Mouse (Mus musculus): ENCODE data around the gene Scn3b. TPM values are rescaled to one million over a fixed set of nuclear protein-coding genes. Genes with fewer than 3 reads are reported as not detected.
A peak's percentile ranks its signal among the peaks of the same experiment; 100 is the strongest.

Scn3b gene
- polyA plus RNA-seq, 1 experiment: not detected

DNA sequence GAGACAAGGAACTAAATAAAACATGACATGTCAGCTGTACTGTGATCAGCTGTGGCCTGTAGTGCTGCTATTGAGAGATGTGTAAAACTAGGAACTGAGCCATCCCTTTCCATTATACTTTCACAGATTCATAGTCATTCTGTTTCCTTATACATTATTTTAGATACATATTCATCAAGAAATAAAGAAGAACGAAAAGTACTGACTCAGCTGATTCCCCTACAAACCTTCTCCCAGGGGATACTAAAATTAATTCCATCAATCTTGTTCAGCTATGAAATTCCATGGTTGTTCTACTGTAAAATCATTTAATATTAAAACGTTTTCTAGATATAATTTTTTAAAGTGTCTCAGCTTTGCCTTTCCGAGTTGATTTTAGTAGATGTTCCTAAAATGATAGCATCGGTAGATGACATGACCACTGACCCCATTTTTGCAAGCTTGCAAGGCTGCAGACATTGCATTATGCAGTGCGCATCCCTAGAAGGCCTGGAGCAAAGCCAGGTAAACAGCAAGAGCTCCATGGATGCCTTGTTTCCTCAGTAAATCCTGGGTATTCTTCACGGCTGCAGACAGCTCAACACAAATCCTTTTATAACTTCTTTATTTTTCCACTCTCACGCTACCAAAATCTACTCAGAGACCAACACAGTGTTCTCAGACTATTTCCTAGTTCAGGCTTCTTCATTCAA lies 22.9 kb upstream of the Scn3b start:
- no peak overlapping the region for H3K4me3 ChIP-seq (ENCODE audit: insufficient read depth, low read depth, low read length)
- no peak overlapping the region for H3K27ac ChIP-seq (replicated peaks; ENCODE audit: low read depth, low read length)
- H3K4me1 ChIP-seq (ENCODE audit: control insufficient read depth, insufficient read depth, insufficient read length, low read length): peaks cover 3% of the 10 kb centered on the region; the same call in 1 of the 2 replicates

DNA sequence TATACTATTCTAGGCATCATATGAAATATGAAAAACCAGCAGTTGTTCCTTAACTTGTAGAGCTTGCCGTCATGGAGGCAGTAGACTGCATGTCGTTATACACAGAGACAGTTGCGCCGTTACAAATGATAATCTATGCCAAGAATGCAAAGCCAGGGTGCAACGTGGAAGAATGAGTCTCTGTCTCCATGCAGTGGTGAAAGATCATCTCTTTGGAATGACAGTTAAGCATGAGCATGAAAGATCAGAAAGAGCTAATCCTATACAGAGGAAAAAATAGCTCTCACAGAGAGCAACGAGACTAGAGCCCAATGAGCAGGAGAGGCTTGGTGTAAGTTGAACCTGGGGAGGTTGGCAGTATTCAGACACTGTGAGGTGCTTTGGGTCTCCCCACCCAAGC lies 22.3 kb upstream of the Scn3b start:
- Histone ChIP-seq H3K27ac (replicated peaks; ENCODE audit: low read depth, low read length) (no peak overlapping the region), H3K4me1 (ENCODE audit: control insufficient read depth, insufficient read depth, insufficient read length, low read length) (peaks cover 5% of the 10 kb centered on the region; the same call in 1 of the 2 replicates), H3K4me3 (ENCODE audit: insufficient read depth, low read depth, low read length) (no peak overlapping the region)

DNA sequence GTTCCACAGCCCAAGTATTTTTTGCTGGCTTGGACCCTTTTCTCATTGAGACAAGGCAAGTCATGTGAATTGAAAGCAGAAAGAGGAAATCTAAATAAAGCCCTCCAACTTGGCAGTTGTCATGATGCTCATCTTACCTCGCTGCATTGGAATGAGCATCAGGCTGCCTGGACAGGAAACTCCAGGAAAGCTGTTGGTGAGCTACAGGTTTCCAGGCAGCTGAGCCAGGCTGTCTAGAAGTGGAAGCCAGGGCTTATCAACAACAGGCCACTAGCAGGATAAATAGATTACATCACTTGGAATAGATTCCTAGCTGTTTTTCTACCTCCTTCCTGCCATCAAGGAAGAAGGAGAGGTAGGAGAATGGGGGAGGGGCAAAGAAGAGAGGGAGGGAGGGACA lies 19.9 kb upstream of the Scn3b start:
- H3K4me1 ChIP-seq (ENCODE audit: control insufficient read depth, insufficient read depth, insufficient read length, low read length): peaks cover 5% of the 10 kb centered on the region; the same call in 1 of the 2 replicates
- no peak overlapping the region for H3K4me3 ChIP-seq (ENCODE audit: insufficient read depth, low read depth, low read length)
- H3K27ac ChIP-seq (replicated peaks; ENCODE audit: low read depth, low read length): no peak overlapping the region

DNA sequence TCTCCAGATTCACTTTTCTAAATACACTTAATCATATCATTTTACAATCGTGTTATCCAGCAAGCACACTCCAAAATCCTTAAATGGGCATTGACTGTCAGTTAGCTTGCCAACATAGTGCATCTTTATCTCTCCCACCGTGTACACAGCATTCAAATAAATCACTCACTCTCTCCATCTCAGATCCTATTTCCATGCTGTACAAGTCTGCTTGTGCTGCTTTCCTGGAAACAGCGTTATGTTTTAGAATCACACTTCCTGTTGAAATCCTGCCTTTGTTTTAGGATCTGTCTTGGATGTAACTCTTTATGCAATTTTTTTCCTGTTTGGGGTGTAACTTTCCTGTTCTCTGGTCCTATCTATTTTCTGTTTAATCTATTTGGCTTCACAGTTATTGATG lies 16.6 kb upstream of the Scn3b start:
- 0 out of 2 replicates have a peak, but pooled peaks cover 2% of the 10 kb centered on the region for H3K4me1 ChIP-seq (ENCODE audit: control insufficient read depth, insufficient read depth, insufficient read length, low read length)
- no peak overlapping the region for H3K27ac ChIP-seq (replicated peaks; ENCODE audit: low read depth, low read length)
- H3K4me3 ChIP-seq (ENCODE audit: insufficient read depth, low read depth, low read length): no peak overlapping the region

DNA sequence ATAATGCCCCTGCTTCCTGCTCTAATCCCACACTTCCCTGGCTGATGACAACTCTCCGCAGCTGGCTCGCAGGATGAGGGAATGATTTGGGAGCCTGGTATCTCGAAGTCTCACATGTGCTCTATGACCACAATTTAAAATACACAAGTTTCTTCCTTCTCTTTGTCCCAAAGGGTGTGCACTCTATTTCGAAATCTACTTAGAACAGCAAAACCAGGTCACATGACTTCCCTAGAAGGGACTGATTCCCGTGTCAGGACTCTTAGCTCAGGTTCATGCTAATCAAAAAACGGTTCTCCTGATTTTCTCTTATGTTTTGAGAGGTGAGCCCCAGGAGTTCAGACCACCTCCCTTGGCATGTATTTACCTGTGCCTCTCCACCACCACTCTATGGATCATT lies 5.1 kb upstream of the Scn3b start:
- no peak overlapping the region for H3K4me3 ChIP-seq (ENCODE audit: insufficient read depth, low read depth, low read length)
- no peak overlapping the region for H3K27ac ChIP-seq (replicated peaks; ENCODE audit: low read depth, low read length)
- peaks cover 3% of the 10 kb centered on the region; the same call in 1 of the 2 replicates for H3K4me1 ChIP-seq (ENCODE audit: control insufficient read depth, insufficient read depth, insufficient read length, low read length)

DNA sequence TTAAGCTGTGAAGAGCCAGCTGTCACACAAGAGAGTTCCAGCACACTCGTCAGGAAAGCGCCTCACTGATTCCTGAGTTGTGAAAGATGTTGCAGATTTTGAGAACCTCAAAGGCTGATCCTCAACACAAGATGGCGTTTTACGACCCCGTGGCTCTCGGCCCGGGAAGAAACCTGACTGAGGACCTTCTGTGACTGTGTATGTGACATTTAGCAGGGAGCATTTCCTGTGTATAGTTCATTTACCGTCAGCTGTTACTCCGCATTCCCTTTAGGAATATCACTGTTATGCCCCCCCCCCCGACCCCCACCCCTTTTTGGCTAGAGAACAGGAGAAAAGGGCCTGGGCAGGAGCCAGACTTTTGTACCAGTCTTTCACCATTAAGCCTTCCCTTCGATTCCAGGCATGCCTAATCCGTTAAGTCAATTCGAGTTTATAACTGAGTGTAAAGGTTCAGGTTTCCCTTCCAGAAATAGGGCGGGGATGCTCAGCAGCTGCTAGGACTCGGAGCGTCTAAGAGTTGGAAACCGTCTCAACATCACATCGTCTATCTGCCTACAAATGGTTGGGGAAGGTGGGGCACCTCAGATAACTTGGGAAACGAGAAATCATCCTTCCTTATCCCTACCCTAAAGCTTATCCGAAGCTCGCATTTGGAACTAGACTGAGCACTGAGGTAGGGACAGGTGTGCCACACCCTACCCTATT lies 823 bp upstream of the Scn3b start:
- Histone ChIP-seq H3K4me1 (ENCODE audit: control insufficient read depth, insufficient read depth, insufficient read length, low read length) (peaks cover 9% of the 10 kb centered on the region; the same call in 1 of the 2 replicates), H3K4me3 (ENCODE audit: insufficient read depth, low read depth, low read length) (no peak overlapping the region), H3K27ac (replicated peaks; ENCODE audit: low read depth, low read length) (no peak overlapping the region)

DNA sequence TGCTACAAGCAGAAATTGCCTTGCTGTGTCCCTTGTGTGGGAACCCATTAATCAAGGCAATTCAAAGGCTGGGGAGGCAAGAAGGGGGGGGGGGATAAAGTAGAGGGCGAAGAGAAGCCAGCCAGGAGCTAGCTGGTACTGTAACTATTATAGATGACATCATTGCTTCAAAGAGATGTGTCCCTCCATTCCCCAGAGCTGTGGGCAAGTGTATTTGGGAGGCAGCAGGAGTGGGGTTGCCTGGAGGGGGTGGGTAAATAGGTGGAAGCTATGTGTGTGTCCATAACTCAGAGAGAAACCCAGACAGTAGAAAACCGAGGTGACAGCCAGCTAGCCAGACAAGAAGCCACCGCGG lies 292 bp upstream of the Scn3b start:
- no peak overlapping the region for H3K27ac ChIP-seq (replicated peaks; ENCODE audit: low read depth, low read length)
- H3K4me1 ChIP-seq (ENCODE audit: control insufficient read depth, insufficient read depth, insufficient read length, low read length): peaks cover 9% of the 10 kb centered on the region; the same call in 1 of the 2 replicates
- H3K4me3 ChIP-seq (ENCODE audit: insufficient read depth, low read depth, low read length): peak overlapping the region; percentile 43

DNA sequence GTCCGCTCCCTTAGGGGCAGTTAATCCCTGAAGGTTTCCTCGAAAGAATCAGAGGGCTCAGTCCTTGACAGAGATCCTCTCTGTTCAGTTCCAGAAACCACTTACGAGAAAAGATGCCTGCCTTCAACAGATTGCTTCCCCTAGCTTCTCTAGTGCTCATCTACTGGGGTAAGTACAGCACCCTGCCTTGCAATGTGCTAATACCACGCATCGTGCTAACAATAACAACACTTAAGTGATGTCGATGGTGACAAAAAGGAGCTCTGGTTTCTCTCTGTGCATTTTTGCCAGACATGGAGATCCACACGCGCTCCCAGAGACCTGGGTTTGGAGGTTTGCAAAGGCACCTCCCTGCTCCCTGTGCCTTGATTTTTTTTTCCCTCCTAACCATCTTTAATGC lies 863 bp downstream of the Scn3b start:
- Histone ChIP-seq H3K4me1 (ENCODE audit: control insufficient read depth, insufficient read depth, insufficient read length, low read length) (peaks cover 9% of the 10 kb centered on the region; the same call in 1 of the 2 replicates), H3K4me3 (ENCODE audit: insufficient read depth, low read depth, low read length) (no peak overlapping the region; the same call in 1 of the 2 replicates), H3K27ac (replicated peaks; ENCODE audit: low read depth, low read length) (no peak overlapping the region)

DNA sequence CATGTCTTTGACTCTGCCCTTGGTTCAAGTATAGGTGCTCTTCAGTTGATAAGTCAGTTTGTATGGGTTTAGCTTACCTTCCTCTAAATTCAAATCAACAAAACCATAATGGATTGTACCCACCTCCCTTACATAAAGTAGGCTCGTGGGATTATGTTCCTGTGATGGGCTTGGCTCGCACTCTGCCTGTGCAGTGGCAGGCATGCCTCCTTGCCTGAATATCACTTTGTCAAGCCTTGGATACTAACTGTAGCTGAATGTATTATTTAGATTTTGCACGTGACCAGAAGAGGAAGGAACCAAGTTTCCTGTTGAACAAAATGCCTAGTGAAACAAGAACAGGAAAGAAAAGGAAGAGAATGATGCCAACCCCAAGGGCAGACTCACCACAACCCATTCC lies 2.1 kb downstream of the Scn3b start:
- Histone ChIP-seq H3K4me1 (ENCODE audit: control insufficient read depth, insufficient read depth, insufficient read length, low read length) (peaks cover 9% of the 10 kb centered on the region; the same call in 1 of the 2 replicates), H3K27ac (replicated peaks; ENCODE audit: low read depth, low read length) (no peak overlapping the region), H3K4me3 (ENCODE audit: insufficient read depth, low read depth, low read length) (no peak overlapping the region)

DNA sequence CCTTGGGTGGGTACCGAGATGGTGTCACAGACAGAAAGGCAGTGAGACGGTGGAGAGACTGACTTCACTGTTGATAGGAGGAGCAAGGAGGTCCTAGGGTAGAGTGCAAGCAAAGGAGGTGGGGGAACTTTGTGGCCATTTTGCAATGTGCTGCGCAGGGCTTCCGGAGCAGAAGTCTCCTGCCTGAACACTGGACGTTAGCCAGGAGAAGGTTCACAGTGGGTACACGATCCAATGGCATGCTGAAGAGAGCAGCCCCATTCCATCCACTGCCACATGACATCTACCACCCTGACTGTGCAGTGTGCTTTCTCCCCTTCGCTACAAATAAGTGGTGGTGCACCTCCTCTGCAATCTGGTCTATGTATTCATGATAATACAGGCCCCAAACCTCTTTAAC lies 3.8 kb downstream of the Scn3b start:
- Histone ChIP-seq H3K27ac (replicated peaks; ENCODE audit: low read depth, low read length) (no peak overlapping the region), H3K4me3 (ENCODE audit: insufficient read depth, low read depth, low read length) (no peak overlapping the region), H3K4me1 (ENCODE audit: control insufficient read depth, insufficient read depth, insufficient read length, low read length) (peaks cover 9% of the 10 kb centered on the region; the same call in 1 of the 2 replicates)

DNA sequence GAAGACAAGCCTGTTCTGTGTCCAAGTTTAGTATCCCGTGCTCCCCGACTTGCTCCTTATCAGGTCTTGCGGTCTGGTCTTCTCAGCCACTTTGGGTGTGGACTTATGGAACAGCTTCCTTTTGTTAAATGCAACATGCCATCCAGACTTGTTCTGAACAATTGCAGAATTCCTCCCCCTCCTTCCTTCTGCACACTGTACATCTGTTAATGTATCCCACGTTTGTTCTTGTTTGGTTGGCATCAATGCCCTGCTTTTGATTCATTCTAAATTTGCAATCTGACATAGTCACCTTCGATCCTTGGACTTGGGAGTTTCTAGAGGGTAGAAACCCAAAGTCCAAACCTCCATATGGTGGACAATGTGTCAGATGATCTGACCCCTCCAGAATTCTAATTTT lies 6.9 kb downstream of the Scn3b start:
- H3K4me3 ChIP-seq (ENCODE audit: insufficient read depth, low read depth, low read length): no peak overlapping the region

DNA sequence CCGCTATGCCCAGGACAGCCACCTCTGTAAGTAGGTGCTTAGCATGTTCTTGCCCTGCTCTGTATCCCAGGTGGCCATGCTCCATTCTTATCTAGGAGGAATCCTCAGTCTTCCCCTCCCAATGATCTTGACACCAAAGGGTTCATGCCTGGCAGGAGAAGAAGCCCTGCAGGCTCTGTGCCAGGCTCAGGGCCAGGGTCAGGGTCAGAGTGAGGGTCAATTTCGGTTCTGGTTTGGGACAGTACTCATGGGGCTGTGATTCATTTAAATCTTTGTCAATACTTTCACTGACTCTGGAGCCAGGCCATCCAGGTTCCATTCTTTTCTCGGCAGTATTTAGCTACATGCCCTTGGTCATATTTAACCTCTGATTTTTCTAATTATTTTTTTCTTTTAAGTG lies 8.7 kb downstream of the Scn3b start:
- Histone ChIP-seq H3K4me1 (ENCODE audit: control insufficient read depth, insufficient read depth, insufficient read length, low read length) (peaks cover 3% of the 10 kb centered on the region; the same call in 1 of the 2 replicates), H3K27ac (replicated peaks; ENCODE audit: low read depth, low read length) (no peak overlapping the region), H3K4me3 (ENCODE audit: insufficient read depth, low read depth, low read length) (no peak overlapping the region)

More for the DNA sequence above, 6.9 kb downstream of the Scn3b start:
- H3K4me1 ChIP-seq (ENCODE audit: control insufficient read depth, insufficient read depth, insufficient read length, low read length): peaks cover 3% of the 10 kb centered on the region; the same call in 1 of the 2 replicates
- H3K27ac ChIP-seq (replicated peaks; ENCODE audit: low read depth, low read length): no peak overlapping the region

DNA sequence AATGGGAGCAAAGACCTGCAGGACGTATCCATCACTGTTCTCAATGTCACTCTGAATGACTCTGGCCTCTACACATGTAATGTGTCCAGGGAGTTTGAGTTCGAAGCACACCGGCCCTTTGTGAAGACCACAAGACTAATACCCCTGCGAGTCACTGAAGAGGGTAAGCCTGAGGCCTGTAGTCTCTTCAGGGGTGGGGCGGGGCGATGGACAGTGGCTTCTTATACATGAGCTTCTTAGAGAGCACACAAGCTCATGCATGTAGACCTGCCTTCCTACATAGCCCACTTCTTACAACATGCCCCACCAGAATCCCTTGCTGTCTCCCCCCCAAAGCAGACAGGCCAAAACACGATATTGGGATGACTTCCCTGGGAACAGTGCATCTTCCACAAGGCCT lies 10.4 kb downstream of the Scn3b start:
- no peak overlapping the region for H3K4me3 ChIP-seq (ENCODE audit: insufficient read depth, low read depth, low read length)
- peaks cover 3% of the 10 kb centered on the region; the same call in 1 of the 2 replicates for H3K4me1 ChIP-seq (ENCODE audit: control insufficient read depth, insufficient read depth, insufficient read length, low read length)
- no peak overlapping the region for H3K27ac ChIP-seq (replicated peaks; ENCODE audit: low read depth, low read length)

DNA sequence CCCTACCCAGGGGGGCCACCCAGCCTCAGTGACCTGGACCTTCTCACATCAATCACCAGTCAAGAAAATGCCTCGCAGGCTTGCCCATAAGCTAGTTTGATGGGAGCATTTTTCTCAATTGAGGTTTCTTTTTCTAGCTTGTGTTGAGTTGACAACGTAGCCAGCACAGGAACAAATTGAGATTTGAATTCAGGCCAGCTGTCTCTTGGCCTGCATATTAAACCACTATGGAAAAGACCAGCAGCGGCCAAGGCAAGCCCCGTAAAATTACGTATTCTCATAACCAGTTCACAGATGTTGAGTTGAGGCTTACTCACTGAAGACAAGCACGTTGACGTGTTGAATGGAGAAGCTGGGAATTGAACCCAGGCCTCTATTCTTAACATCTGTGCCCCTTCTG lies 14.0 kb downstream of the Scn3b start:
- Histone ChIP-seq H3K4me1 (ENCODE audit: control insufficient read depth, insufficient read depth, insufficient read length, low read length) (peaks cover 3% of the 10 kb centered on the region; the same call in 1 of the 2 replicates), H3K27ac (replicated peaks; ENCODE audit: low read depth, low read length) (no peak overlapping the region), H3K4me3 (ENCODE audit: insufficient read depth, low read depth, low read length) (no peak overlapping the region)

DNA sequence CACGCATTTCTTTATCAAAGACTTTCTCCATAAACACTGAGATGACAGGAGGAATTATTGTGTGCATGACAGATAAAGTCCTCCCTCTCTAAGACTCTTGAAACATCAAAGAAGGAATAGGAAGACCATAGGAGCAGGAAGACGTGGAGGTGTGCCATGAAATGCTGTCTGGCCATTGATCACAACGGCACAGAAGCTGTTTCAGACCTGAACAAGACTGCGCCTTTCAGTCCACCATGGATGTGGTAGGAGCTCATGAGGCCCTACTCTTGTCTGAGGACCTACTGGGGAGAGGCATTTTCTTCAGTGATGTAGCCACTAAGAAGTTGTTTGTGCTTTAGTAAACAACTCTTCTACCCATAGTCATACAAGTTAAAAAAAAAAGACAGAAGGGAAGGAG lies 23.5 kb downstream of the Scn3b start:
- peaks cover 4% of the 10 kb centered on the region for H3K4me1 ChIP-seq (ENCODE audit: control insufficient read depth, insufficient read depth, insufficient read length, low read length)
- H3K4me3 ChIP-seq (ENCODE audit: insufficient read depth, low read depth, low read length): no peak overlapping the region
- H3K27ac ChIP-seq (replicated peaks; ENCODE audit: low read depth, low read length): no peak overlapping the region

DNA sequence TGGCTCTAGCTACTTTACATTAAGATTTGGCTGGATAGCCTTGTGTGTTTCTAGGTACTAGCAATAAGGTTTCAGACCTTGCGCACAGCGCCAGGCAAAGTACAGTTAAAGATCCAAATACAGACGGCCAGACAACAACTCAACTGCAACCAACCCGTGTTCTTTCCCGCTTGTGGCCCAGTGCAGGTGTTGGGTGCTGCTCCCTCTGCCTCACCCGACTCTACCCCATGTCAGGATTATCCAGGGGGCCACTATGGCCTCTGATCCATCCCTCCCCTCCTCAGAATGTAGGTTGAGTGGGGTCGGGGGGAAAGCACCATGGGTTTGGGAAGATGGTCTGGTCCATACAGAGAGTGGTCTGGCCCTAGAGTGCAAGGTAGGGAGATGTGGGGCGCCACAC lies 24.3 kb downstream of the Scn3b start:
- no peak overlapping the region for H3K4me3 ChIP-seq (ENCODE audit: insufficient read depth, low read depth, low read length)
- H3K27ac ChIP-seq (replicated peaks; ENCODE audit: low read depth, low read length): no peak overlapping the region
- H3K4me1 ChIP-seq (ENCODE audit: control insufficient read depth, insufficient read depth, insufficient read length, low read length): peaks cover 9% of the 10 kb centered on the region

Data from brown adipose tissue, adult 24 weeks (tissue).